Mouse (Mus musculus): Measurements from ENCODE around the gene Col15a1. TPM values are rescaled to one million over a fixed set of nuclear protein-coding genes. Genes with fewer than 3 reads are reported as not detected.

Gene Col15a1
- polyA plus RNA-seq, 1 experiment from 2014 or later, result 7.3 TPM

- H3K27me3 ChIP-seq, result no peaks in the 10 kb centered on the region
These were observed 25.4 kb downstream of the Col15a1 start for GRCm38 (mm10) chr4:47233192-47233835.

DNA sequence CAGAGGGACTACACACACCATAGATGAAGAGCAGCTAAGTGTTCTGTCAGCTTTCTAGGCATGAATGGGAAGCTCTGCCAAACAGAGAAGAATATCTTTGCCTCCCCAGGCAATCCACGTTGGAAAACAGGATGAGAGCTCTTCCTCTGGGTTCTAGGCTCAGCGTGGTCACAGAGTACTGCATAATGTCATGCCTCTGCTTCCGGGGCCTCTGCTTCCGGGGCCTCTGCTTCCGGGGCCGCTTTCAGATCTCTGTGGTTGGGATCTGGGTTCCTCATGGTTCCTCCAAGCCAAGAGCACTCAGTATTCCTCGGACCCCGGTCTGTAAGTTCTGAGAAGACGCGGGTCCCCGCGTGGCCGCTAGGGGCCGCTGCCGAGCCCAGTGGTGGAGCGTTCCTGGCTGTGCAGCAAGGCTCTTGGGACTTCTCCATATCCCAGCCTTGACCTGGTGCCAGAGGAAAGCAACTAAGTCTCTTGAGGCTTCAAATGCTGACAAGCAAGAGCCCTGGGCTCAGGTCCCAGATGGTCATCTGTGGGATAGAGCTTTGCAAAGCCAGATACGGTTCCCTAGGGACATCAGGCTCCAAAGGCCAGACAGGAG, 26.8 kb downstream of the Col15a1 start:
- H3K9ac ChIP-seq, result no peak overlapping the region
- ATAC-seq (ENCODE audit: low FRiP score), result peak; percentile 50
- peaks cover 14% of the 10 kb centered on the region; the same call in 1 of the 2 replicates for H3K4me1 ChIP-seq
- no peak overlapping the region for H3K27ac ChIP-seq
- no peaks in the 10 kb centered on the region for H3K27me3 ChIP-seq
- no peak overlapping the region for H3K4me3 ChIP-seq
- no peaks in the 10 kb centered on the region for H3K36me3 ChIP-seq
- H3K9me3 ChIP-seq (replicated peaks), result no peaks in the 10 kb centered on the region
- 26% methylated on average over 17 of the region's 17 CpGs for WGBS
- no peak overlapping the region for H3K4me2 ChIP-seq (replicated peaks)

More at GRCm38 (mm10) chr4:47233192-47233835, 25.4 kb downstream of the Col15a1 start:
- no peak for ATAC-seq (ENCODE audit: low FRiP score)
- WGBS, result 72% methylated on average over 14 of the region's 14 CpGs
- no peak overlapping the region for H3K4me3 ChIP-seq
- no peak overlapping the region for H3K9ac ChIP-seq
- no peaks in the 10 kb centered on the region for H3K36me3 ChIP-seq
- H3K27ac ChIP-seq, result no peak overlapping the region
- H3K4me1 ChIP-seq, result peaks cover 14% of the 10 kb centered on the region; the same call in 1 of the 2 replicates
- H3K9me3 ChIP-seq (replicated peaks), result no peaks in the 10 kb centered on the region
- H3K4me2 ChIP-seq (replicated peaks), result no peak overlapping the region

GRCm38 (mm10) chr4:47235312-47235711, 27.4 kb downstream of the Col15a1 start:
- ATAC-seq (ENCODE audit: low FRiP score), result peak; percentile 48; the same call in 1 of the 2 replicates
- Histone ChIP-seq H3K4me2 (replicated peaks) (no peak overlapping the region), H3K27me3 (no peaks in the 10 kb centered on the region), H3K4me3 (no peak overlapping the region), H3K9ac (no peak overlapping the region), H3K27ac (no peak overlapping the region), H3K4me1 (peaks cover 14% of the 10 kb centered on the region; the same call in 1 of the 2 replicates), H3K36me3 (no peaks in the 10 kb centered on the region), H3K9me3 (replicated peaks) (no peaks in the 10 kb centered on the region)
- 18% methylated on average over 3 of the region's 3 CpGs for WGBS

GRCm38 (mm10) chr4:47236104-47236503, 28.1 kb downstream of the Col15a1 start:
- Histone ChIP-seq H3K9me3 (replicated peaks) (no peaks in the 10 kb centered on the region), H3K27ac (no peak overlapping the region), H3K4me3 (no peak overlapping the region), H3K36me3 (no peaks in the 10 kb centered on the region), H3K4me1 (peaks cover 14% of the 10 kb centered on the region; the same call in 1 of the 2 replicates), H3K4me2 (replicated peaks) (no peak overlapping the region), H3K9ac (no peak overlapping the region), H3K27me3 (no peaks in the 10 kb centered on the region)
- no peak for ATAC-seq (ENCODE audit: low FRiP score)
- 79% methylated on average over 7 of the region's 7 CpGs for WGBS

GRCm38 (mm10) chr4:47237220-47237619, 29.3 kb downstream of the Col15a1 start:
- ATAC-seq (ENCODE audit: low FRiP score), result no peak
- H3K4me1 ChIP-seq, result peaks cover 14% of the 10 kb centered on the region; the same call in 1 of the 2 replicates
- H3K9ac ChIP-seq, result no peak overlapping the region
- H3K9me3 ChIP-seq (replicated peaks), result no peaks in the 10 kb centered on the region
- H3K27ac ChIP-seq, result no peak overlapping the region
- no peak overlapping the region for H3K4me3 ChIP-seq
- H3K27me3 ChIP-seq, result no peaks in the 10 kb centered on the region
- H3K36me3 ChIP-seq, result no peaks in the 10 kb centered on the region
- 27% methylated on average over 15 of the region's 15 CpGs for WGBS
- no peak overlapping the region for H3K4me2 ChIP-seq (replicated peaks)

DNA sequence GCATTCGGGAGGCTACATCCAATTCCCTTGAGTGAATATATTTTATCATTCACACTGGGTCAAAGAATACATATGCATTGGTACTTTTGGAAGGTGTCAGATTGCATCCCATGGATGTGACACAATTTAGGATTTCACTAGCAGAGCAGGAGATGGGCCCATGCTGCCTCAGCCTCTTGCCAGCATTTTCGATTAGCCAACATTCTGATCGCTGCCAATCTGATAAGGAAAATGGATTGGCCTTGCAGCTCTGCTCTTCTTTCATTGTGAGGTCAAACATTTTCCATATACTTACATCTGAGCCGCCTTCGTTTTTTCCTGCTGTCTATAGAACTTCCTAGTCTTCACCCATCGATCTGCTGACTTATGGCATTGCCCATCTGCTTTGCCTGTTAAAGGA, 31.2 kb downstream of the Col15a1 start:
- Histone ChIP-seq H3K4me3 (no peak overlapping the region), H3K4me2 (replicated peaks) (no peak overlapping the region), H3K4me1 (peaks cover 14% of the 10 kb centered on the region; the same call in 1 of the 2 replicates), H3K27me3 (no peaks in the 10 kb centered on the region), H3K9ac (no peak overlapping the region), H3K9me3 (replicated peaks) (no peaks in the 10 kb centered on the region), H3K27ac (no peak overlapping the region), H3K36me3 (no peaks in the 10 kb centered on the region)
- 86% methylated on average over 6 of the region's 6 CpGs for WGBS
- ATAC-seq (ENCODE audit: low FRiP score), result no peak

GRCm38 (mm10) chr4:47240901-47241300, 32.9 kb downstream of the Col15a1 start:
- Histone ChIP-seq H3K36me3 (no peaks in the 10 kb centered on the region), H3K27ac (no peak overlapping the region), H3K9me3 (replicated peaks) (no peaks in the 10 kb centered on the region), H3K4me2 (replicated peaks) (no peak overlapping the region), H3K4me3 (no peak overlapping the region), H3K9ac (no peak overlapping the region), H3K27me3 (no peaks in the 10 kb centered on the region), H3K4me1 (peaks cover 6% of the 10 kb centered on the region; the same call in 1 of the 2 replicates)
- WGBS, result 82% methylated on average over 5 of the region's 5 CpGs
- ATAC-seq (ENCODE audit: low FRiP score), result no peak

DNA sequence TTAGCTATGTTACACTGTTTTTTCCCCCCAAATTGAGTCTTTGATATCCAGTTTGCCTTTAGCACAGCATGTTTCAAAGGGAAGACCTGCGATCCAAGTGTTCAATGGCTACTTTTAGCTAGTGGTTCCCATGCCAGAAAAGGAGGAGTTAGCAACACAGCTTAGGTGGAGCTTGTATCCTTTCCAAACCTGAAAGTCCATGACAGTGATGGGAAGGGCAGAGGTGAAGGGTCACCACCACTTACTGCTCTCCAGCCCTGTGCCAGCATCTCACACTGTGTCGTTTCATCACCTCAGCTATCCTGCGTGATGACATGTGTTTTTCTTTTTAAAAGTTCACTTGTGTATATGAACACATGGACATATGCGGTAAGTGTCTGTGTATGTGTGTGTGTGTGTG, 34.2 kb downstream of the Col15a1 start:
- Histone ChIP-seq H3K4me3 (no peak overlapping the region), H3K36me3 (no peaks in the 10 kb centered on the region), H3K27ac (no peak overlapping the region), H3K9ac (no peak overlapping the region), H3K4me2 (replicated peaks) (no peak overlapping the region), H3K4me1 (peaks cover 4% of the 10 kb centered on the region; the same call in 1 of the 2 replicates), H3K9me3 (replicated peaks) (no peaks in the 10 kb centered on the region), H3K27me3 (no peaks in the 10 kb centered on the region)
- 68% methylated on average over 4 of the region's 4 CpGs for WGBS
- no peak for ATAC-seq (ENCODE audit: low FRiP score)

GRCm38 (mm10) chr4:47244651-47245050, 36.7 kb downstream of the Col15a1 start:
- 58% methylated on average over 6 of the region's 6 CpGs for WGBS
- no peaks in the 10 kb centered on the region for H3K4me1 ChIP-seq
- no peak for ATAC-seq (ENCODE audit: low FRiP score)
- H3K27ac ChIP-seq, result no peak overlapping the region
- no peak overlapping the region for H3K9ac ChIP-seq
- H3K36me3 ChIP-seq, result no peaks in the 10 kb centered on the region
- H3K4me3 ChIP-seq, result no peak overlapping the region
- H3K9me3 ChIP-seq (replicated peaks), result no peaks in the 10 kb centered on the region
- no peaks in the 10 kb centered on the region for H3K27me3 ChIP-seq
- no peak overlapping the region for H3K4me2 ChIP-seq (replicated peaks)

GRCm38 (mm10) chr4:47245621-47246020, 37.7 kb downstream of the Col15a1 start:
- Histone ChIP-seq H3K36me3 (no peaks in the 10 kb centered on the region), H3K4me1 (no peaks in the 10 kb centered on the region), H3K27ac (no peak overlapping the region), H3K4me3 (no peak overlapping the region), H3K4me2 (replicated peaks) (no peak overlapping the region), H3K9me3 (replicated peaks) (no peaks in the 10 kb centered on the region), H3K27me3 (no peaks in the 10 kb centered on the region), H3K9ac (no peak overlapping the region)
- no peak for ATAC-seq (ENCODE audit: low FRiP score)
- 92% methylated on average over 18 of the region's 18 CpGs for WGBS

- no peaks in the 10 kb centered on the region for H3K36me3 ChIP-seq
- H3K27me3 ChIP-seq, result no peaks in the 10 kb centered on the region
- ATAC-seq (ENCODE audit: low FRiP score), result no peak
- H3K4me3 ChIP-seq, result no peak overlapping the region
- WGBS, result 68% methylated on average over 8 of the region's 8 CpGs
- no peak overlapping the region for H3K4me2 ChIP-seq (replicated peaks)
- no peaks in the 10 kb centered on the region for H3K4me1 ChIP-seq
- no peak overlapping the region for H3K9ac ChIP-seq
- H3K27ac ChIP-seq, result no peak overlapping the region
- H3K9me3 ChIP-seq (replicated peaks), result no peaks in the 10 kb centered on the region
These were observed 38.9 kb downstream of the Col15a1 start for GRCm38 (mm10) chr4:47246811-47247210.

- 70% methylated on average over 6 of the region's 6 CpGs for WGBS
- Histone ChIP-seq H3K4me1 (no peaks in the 10 kb centered on the region), H3K27me3 (no peaks in the 10 kb centered on the region), H3K9me3 (replicated peaks) (no peaks in the 10 kb centered on the region), H3K9ac (no peak overlapping the region), H3K27ac (no peak overlapping the region), H3K36me3 (no peaks in the 10 kb centered on the region), H3K4me2 (replicated peaks) (no peak overlapping the region), H3K4me3 (no peak overlapping the region)
- ATAC-seq (ENCODE audit: low FRiP score), result no peak
These were observed 39.6 kb downstream of the Col15a1 start for GRCm38 (mm10) chr4:47247574-47247973.

GRCm38 (mm10) chr4:47249193-47249592, 41.2 kb downstream of the Col15a1 start:
- Histone ChIP-seq H3K9ac (no peak overlapping the region), H3K9me3 (replicated peaks) (no peaks in the 10 kb centered on the region), H3K27me3 (no peaks in the 10 kb centered on the region), H3K27ac (no peak overlapping the region), H3K4me1 (no peaks in the 10 kb centered on the region), H3K4me3 (no peak overlapping the region), H3K36me3 (no peaks in the 10 kb centered on the region), H3K4me2 (replicated peaks) (no peak overlapping the region)
- whole genome bisulfite sequencing, result 86% methylated on average over 6 of the region's 6 CpGs
- ATAC-seq (ENCODE audit: low FRiP score), result no peak

Data from hindbrain, embryonic 12.5 days (tissue).